Mouse (Mus musculus) heart, embryonic 10.5 days (tissue): ENCODE results near the gene Rnf169. TPM values are rescaled to one million over a fixed set of nuclear protein-coding genes. Genes with fewer than 3 reads are reported as not detected.
A peak's percentile ranks its signal among the peaks of the same experiment; 100 is the strongest.

Experiments
- DNase-seq: peaks from one replicate; pipeline ENCODE4 v3.0.0-alpha.2; 2017; ENCODE audit warnings: low spot score
- H3K27ac ChIP-seq: fragments of 300-500 bp; sonication (generic); 2 replicates; pipeline ENCODE4 v1.5.1; 2016; ENCODE audit warnings: mild to moderate bottlenecking
- H3K27me3 ChIP-seq: fragments of 300-500 bp; sonication (generic); 2 replicates; pipeline ENCODE4 v1.6.1; 2016; ENCODE audit warnings: mild to moderate bottlenecking; ENCODE audit not compliant: poor library complexity, insufficient read depth, severe bottlenecking
- H3K36me3 ChIP-seq: fragments of 300-500 bp; sonication (generic); 2 replicates; pipeline ENCODE4 v1.6.1; 2016; ENCODE audit warnings: mild to moderate bottlenecking, moderate library complexity
- H3K4me1 ChIP-seq: fragments of 300-500 bp; sonication (generic); 2 replicates; pipeline ENCODE4 v1.6.1; 2016; ENCODE audit warnings: mild to moderate bottlenecking
- H3K4me3 ChIP-seq: fragments of 300-500 bp; sonication (generic); 2 replicates; pipeline ENCODE4 v1.5.1; 2016; ENCODE audit warnings: mild to moderate bottlenecking, moderate library complexity
- H3K9me3 ChIP-seq: fragments of 300-500 bp; sonication (generic); 2 replicates; pipeline ENCODE4 v1.6.1; 2016; ENCODE audit warnings: mild to moderate bottlenecking, moderate library complexity
- WGBS: fragments of 180-500 bp; shearing (Covaris S2); methylation state at CpG from one replicate; pipeline ENCODE4 v1.1.7; 2016; 5-methylcytosine and 5-hydroxymethylcytosine counted together
- polyA plus RNA-seq: library from polyadenylated mRNA; unstranded; fragments of >200 nt; fragmentation: Nextera tagmentation; extraction: Ambion mirVana; gene quantifications from 2 replicates; pipeline ENCODE4 v1.2.1, GENCODE M21; 2016

The Rnf169 gene
- polyA plus RNA-seq, result 3.1 and 4.3 TPM in 2 replicates

DNA sequence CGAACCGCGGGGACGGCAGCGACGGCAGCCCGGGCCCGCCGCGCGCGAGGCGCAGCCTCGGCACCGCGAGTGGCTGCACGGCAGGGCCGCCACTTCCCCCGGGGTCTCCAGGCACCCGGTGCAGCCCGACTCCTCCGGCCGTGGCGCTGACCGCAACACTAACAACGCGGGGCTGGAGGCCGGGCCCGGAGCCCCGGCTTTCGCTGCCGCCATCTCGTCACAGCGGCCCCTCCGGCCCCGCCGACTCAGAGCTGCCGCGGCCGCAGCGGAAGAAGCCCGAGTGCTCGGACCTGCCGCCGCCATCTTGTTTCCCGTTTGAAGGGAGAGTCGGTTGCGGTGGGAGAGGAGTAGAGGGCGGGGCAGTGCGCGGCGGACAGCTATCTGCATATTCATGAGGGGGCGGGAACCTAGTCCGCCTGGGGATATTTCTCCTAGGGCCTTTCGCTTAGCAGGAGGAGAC, at the start of gene Rnf169:
TSS of gene Rnf169 (minus strand) at position 317 of the 460 bp plus-strand sequence.
- peak within 1 kb of the TSS; percentile 100 for H3K27ac ChIP-seq
- under 1% methylated on average over 55 of the region's 55 CpGs for WGBS
- H3K4me1 ChIP-seq, result peaks cover 21% of the 10 kb centered on the region
- H3K9me3 ChIP-seq, result no peaks in the 10 kb centered on the region
- no peaks in the 10 kb centered on the region for H3K36me3 ChIP-seq
- peak; percentile 98 for DNase-seq
- H3K4me3 ChIP-seq, result peak within 1 kb of the TSS; percentile 86
- H3K27me3 ChIP-seq, result peaks cover 6% of the 10 kb centered on the region; the same call in 1 of the 2 replicates

DNA sequence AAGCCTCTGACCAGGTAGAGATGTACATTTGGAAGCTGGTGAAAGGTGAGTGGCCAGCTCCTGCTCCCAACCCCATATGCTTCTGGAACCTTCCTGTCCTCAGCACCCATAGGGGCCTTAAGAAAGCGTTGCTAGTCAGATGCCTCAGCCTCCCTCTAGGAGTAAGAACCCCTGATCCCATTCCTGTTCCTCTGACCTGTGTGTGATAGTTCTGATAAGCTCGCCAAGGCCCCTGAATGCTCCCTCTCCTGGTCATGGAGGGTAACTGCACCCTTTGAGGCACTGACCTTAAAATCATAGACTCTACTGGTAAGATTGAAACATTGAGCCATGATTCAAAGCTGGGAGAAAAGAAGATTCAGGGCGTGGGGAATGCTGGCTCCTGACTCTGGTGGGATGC, 49.1 kb upstream of the Rnf169 start:
- H3K4me3 ChIP-seq, result no peak overlapping the region
- DNase-seq, result no peak
- H3K27me3 ChIP-seq, result peaks cover 29% of the 10 kb centered on the region; the same call in 1 of the 2 replicates
- H3K9me3 ChIP-seq, result no peaks in the 10 kb centered on the region
- WGBS, result 35% methylated on average over 3 of the region's 3 CpGs
- no peak overlapping the region for H3K27ac ChIP-seq
- H3K36me3 ChIP-seq, result no peaks in the 10 kb centered on the region
- H3K4me1 ChIP-seq, result peaks cover 10% of the 10 kb centered on the region; the same call in 1 of the 2 replicates

DNA sequence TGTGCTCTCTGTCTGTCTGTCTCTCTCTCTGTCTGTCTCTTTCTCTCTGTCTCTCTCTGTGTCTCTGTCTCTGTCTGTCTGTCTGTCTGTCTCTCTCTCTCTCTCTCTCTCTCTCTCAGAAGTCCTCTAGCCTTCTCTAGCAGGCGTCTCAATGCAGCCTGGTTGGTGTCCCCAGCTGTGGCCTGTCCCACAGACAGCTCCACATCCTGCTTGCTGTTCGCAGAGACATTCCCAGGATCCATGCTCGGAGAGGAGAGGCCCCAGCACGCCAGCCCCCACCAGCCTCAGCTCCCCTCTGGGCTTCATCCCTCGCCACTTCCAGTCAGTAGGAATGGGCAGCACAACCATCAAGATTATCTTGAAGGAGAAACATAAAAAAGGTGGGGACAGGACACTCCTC, 47.1 kb upstream of the Rnf169 start:
- Histone ChIP-seq H3K9me3 (no peaks in the 10 kb centered on the region), H3K36me3 (no peaks in the 10 kb centered on the region), H3K27ac (no peak overlapping the region), H3K27me3 (peaks cover 19% of the 10 kb centered on the region; the same call in 1 of the 2 replicates), H3K4me1 (peaks cover 10% of the 10 kb centered on the region; the same call in 1 of the 2 replicates), H3K4me3 (no peak overlapping the region)
- no peak for DNase-seq
- WGBS, result 43% methylated on average over 5 of the region's 5 CpGs

DNA sequence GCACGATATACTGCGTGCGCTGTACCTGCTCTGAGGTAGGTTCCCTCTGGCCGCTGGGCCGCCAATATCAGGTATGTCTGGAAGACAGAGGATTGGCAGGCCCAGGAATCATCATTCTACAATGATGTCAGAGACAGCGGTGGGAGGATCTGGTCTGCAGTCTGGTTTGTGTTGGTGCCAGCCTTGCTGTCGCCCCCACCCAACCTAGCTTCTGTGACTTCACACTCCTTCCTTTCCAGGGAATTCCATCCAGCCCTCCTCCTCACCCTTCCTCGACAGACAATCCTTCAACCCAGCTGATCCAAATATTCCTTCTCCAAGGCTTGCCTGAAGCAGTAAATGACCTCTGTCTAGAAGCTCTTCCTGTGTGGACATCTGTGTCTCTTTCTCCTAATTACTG, 36.8 kb upstream of the Rnf169 start:
- Histone ChIP-seq H3K9me3 (no peaks in the 10 kb centered on the region), H3K27ac (no peak overlapping the region), H3K4me3 (no peak overlapping the region), H3K4me1 (peaks cover 6% of the 10 kb centered on the region; the same call in 1 of the 2 replicates), H3K36me3 (no peaks in the 10 kb centered on the region), H3K27me3 (peaks cover 36% of the 10 kb centered on the region)
- 85% methylated on average over 8 of the region's 8 CpGs for WGBS
- no peak for DNase-seq

DNA sequence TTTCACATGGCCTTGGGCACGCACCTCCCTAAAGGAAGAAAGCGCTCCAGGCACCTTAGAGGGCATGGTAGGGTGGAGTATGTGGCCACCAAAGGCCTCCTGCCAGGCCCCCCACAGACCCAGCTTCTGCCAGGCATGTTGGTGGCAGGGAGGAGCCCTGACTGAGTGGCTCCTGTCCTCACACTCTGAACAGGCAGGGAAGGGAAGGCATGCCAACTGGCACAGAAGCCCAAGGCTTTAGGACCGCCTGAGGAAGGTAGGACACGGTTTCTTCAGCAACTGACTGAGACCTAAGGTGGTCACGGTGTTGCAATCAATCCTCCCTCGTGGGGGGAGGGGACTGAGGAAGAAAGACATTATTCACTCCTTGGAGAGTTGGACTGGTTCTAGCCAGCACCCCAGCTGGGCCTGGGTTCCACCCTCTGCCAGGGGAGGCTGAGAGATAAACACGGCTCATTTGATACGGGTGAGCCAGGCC, 33.9 kb upstream of the Rnf169 start:
- 58% methylated on average over 8 of the region's 8 CpGs for WGBS
- H3K27me3 ChIP-seq, result peaks cover 37% of the 10 kb centered on the region
- no peak overlapping the region for H3K4me3 ChIP-seq
- no peaks in the 10 kb centered on the region for H3K9me3 ChIP-seq
- DNase-seq, result no peak
- peaks cover 19% of the 10 kb centered on the region for H3K4me1 ChIP-seq
- H3K36me3 ChIP-seq, result no peaks in the 10 kb centered on the region
- H3K27ac ChIP-seq, result no peak overlapping the region

DNA sequence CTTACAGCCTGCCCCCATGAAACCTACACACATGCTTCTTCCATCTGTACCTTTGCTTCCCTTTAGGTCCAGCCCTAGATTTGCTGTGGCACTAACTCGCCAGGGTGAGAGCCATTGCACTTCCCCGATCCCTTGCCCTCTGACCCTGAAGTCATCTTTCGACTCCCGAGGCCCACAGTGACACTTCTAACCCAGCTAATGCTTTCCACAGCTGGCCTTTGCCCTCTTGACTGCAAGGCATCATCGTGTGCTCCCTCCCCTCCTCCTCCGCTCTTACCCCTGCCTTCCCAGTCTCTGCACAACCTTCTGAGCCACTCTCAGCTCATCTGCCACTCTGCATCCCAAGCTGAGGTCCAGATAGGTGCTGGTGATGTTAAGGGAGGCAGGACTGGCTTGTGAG, 32.3 kb upstream of the Rnf169 start:
- no peak overlapping the region for H3K27ac ChIP-seq
- no peaks in the 10 kb centered on the region for H3K36me3 ChIP-seq
- H3K4me3 ChIP-seq, result no peak overlapping the region
- peaks cover 19% of the 10 kb centered on the region for H3K4me1 ChIP-seq
- no peaks in the 10 kb centered on the region for H3K9me3 ChIP-seq
- 42% methylated on average over 6 of the region's 6 CpGs for WGBS
- H3K27me3 ChIP-seq, result peaks cover 54% of the 10 kb centered on the region
- no peak for DNase-seq

DNA sequence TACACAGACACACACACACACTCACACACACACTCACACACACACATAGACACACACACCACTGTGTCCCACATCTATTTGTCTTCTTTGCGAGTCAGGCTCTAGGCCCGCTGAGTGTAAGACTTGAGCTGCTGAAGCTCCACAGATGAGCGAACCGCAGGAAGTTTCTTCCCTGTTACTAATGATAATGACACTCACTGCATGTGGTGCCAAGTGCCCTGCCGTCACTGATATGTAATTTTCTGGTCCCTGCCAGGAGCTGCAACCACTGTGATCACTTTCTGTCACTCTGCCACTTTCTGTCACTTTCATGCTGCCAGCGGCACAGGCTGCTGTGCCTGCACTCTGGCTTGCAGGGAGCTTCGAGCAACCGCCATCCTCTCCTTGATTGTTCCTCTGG, 31.8 kb upstream of the Rnf169 start:
- WGBS, result 55% methylated on average over 8 of the region's 8 CpGs
- no peak overlapping the region for H3K27ac ChIP-seq

DNA sequence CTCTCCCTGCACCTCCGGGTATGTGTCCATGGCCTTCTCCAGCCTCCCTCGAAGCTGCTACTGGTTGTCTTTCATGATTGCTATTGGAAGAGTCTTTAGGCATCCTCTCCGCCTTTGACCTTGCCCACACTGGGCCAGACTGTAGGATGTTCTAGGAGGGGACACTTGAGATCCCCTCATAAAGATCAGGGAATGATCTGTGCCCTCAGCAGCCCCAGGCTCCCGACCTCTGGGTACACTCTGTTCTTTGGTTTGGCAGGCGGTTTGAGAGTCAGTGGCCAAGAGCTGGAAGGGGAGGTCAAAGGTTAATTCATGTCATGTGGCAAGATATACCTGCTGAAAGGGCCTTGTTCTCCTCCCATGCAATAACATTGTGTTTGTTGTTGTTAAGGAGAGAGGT, 30.5 kb upstream of the Rnf169 start:
- H3K36me3 ChIP-seq, result no peaks in the 10 kb centered on the region
- H3K27ac ChIP-seq, result no peak overlapping the region
- H3K4me3 ChIP-seq, result no peak overlapping the region
- no peak for DNase-seq
- H3K9me3 ChIP-seq, result no peaks in the 10 kb centered on the region
- H3K27me3 ChIP-seq, result peaks cover 72% of the 10 kb centered on the region
- 49% methylated on average over 5 of the region's 5 CpGs for WGBS
- peaks cover 29% of the 10 kb centered on the region for H3K4me1 ChIP-seq

More for the DNA sequence above, 31.8 kb upstream of the Rnf169 start:
- H3K36me3 ChIP-seq, result no peaks in the 10 kb centered on the region
- no peaks in the 10 kb centered on the region for H3K9me3 ChIP-seq
- peaks cover 19% of the 10 kb centered on the region for H3K4me1 ChIP-seq
- H3K4me3 ChIP-seq, result no peak overlapping the region
- H3K27me3 ChIP-seq, result peaks cover 58% of the 10 kb centered on the region
- DNase-seq, result no peak

DNA sequence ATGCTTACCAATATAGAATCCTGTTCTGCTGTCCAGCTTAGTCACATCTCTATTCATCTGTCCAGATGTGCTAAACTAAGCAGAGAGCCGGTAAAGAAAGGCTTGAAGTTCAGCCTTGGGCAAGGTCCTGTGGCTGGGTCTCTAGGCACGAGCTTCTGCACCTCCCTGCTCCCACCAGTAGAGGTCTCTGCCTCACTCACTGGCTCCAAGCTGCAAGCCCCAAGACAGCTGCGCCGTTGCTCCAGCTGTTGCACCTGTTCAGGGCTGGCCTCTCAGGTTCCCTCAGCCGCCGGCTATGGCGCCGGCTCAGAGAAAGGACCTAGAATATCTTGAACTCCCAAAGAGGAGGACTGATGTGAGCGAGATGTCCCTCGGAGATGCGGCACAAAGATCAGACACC, 29.4 kb upstream of the Rnf169 start:
- Histone ChIP-seq H3K4me3 (no peak overlapping the region), H3K4me1 (peaks cover 36% of the 10 kb centered on the region), H3K27ac (no peak overlapping the region), H3K36me3 (no peaks in the 10 kb centered on the region), H3K9me3 (no peaks in the 10 kb centered on the region), H3K27me3 (peaks cover 75% of the 10 kb centered on the region)
- DNase-seq, result no peak
- WGBS, result 16% methylated on average over 11 of the region's 11 CpGs

DNA sequence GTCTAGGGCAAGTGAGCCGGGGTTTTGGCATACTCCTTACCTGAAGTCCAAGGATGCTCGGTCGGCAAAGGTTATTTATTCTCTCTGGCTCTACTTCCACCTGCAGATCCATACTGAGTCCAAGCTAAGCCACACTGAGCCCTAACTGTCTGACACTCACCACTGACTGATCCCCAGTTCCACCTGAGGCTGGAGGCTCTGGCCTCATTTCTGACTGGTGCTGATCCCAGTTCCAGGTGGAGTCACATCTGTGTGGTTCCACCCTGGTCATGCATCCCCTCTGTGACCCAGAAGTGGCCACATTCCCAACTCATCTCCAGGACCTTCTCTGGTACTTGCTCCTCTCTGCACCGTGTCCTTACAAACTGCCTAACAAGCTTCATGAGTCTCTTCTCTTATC, 28.5 kb upstream of the Rnf169 start:
- peaks cover 76% of the 10 kb centered on the region for H3K27me3 ChIP-seq
- WGBS, result 80% methylated on average over 4 of the region's 4 CpGs
- peak; percentile 70 for DNase-seq

DNA sequence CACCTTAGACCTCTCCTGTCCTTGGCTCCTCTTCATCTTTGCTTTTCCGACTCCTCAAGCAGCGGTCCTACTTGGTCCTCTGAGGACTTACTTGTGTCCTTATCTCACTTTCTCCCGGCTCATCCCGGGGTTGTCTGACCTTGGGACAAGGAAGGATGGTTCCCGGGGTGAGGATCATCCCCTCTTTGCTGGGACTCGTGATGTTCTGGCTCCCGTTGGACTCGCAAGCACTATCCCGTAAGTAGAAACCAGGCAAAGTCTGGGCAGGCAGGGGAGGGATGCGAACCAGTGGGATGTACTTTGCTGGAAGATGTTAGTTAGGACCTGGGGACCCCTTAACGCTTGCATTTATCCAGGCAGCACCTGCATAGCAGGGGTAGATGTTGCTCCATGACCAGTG, 26.2 kb upstream of the Rnf169 start:
- H3K4me3 ChIP-seq, result peak overlapping the region; percentile 68
- H3K4me1 ChIP-seq, result peaks cover 30% of the 10 kb centered on the region
- no peaks in the 10 kb centered on the region for H3K36me3 ChIP-seq
- WGBS, result 8% methylated on average over 11 of the region's 11 CpGs
- peak; percentile 73 for DNase-seq
- H3K9me3 ChIP-seq, result no peaks in the 10 kb centered on the region
- no peak overlapping the region for H3K27ac ChIP-seq
- H3K27me3 ChIP-seq, result peaks cover 78% of the 10 kb centered on the region

More for the DNA sequence above, 28.5 kb upstream of the Rnf169 start:
- H3K9me3 ChIP-seq, result no peaks in the 10 kb centered on the region
- no peak overlapping the region for H3K4me3 ChIP-seq
- no peaks in the 10 kb centered on the region for H3K36me3 ChIP-seq
- H3K4me1 ChIP-seq, result peaks cover 36% of the 10 kb centered on the region
- H3K27ac ChIP-seq, result no peak overlapping the region

DNA sequence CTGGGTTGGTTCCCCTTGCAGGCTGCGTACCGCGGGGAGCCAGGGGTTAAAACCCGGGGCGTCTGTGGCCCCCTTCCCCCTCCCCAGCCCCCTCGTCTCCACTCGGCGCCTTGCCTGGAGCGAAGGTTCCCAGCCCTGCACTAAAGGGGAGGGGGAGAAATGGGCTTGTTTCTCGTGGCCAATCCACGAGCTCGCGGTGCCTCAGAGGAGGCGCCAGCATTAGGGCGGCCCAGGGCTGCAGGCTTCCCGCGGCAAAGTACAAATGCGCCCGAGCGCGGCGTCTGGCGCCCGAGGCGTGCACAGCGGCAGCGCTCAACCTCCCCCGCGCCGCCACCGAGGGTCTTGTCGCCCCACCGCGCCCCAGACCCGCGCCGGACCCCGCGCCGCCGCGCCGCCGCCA, 25.5 kb upstream of the Rnf169 start, which contains the start of gene Chrdl2:
TSS of gene Chrdl2 (plus strand) at position 383 of the 400 bp plus-strand sequence.
- peak; percentile 72 for DNase-seq
- peak within 1 kb of the TSS; percentile 47; the same call in 1 of the 2 replicates for H3K27ac ChIP-seq
- WGBS, result under 1% methylated on average over 44 of the region's 44 CpGs

DNA sequence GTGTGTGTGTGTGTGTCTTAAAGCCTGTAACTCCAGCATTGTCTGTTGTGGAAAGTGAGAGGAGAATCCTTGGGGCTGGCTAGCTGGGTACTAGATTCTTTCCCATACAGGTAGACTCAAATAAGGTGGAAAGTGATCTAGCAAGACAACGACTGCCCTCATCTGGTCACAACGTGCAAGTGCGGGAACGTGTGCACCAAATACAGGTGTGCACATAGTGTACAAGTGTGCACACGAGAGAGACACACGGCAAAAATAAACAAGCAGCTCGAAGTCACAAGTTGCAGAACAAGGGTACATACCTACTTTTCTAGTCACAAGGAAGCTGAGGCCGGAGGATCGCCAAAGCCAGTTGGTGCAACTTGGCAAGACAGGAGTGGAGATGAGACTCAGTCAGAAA, 23.5 kb upstream of the Rnf169 start:
- DNase-seq, result no peak

More for the DNA sequence above, 25.5 kb upstream of the Rnf169 start, which contains the start of gene Chrdl2:
- no peaks in the 10 kb centered on the region for H3K9me3 ChIP-seq
- peaks cover 29% of the 10 kb centered on the region for H3K4me1 ChIP-seq
- H3K27me3 ChIP-seq, result peaks cover 82% of the 10 kb centered on the region
- no peaks in the 10 kb centered on the region for H3K36me3 ChIP-seq
- peak within 1 kb of the TSS; percentile 68 for H3K4me3 ChIP-seq

DNA sequence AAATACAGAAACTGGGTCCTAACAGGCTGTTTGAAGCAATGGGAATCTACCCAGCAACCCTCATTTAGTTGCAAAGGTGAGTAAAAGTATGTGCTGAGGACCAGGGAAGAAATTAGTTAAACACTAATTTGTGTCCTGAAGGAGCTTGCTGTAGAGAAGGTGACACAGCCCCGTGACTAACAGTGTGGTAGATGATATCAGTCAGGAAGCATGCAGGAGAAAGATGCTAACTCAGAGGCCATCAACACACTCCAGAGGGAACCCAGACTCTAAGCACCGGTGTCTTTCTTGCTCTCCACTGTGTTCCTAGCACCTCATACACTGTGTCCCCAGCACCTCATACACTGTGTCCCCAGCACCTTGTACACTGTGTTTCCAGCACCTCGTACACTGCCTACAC, 18.4 kb upstream of the Rnf169 start:
- peaks cover 11% of the 10 kb centered on the region for H3K27me3 ChIP-seq
- no peak overlapping the region for H3K4me3 ChIP-seq
- no peaks in the 10 kb centered on the region for H3K36me3 ChIP-seq
- H3K9me3 ChIP-seq, result no peaks in the 10 kb centered on the region
- WGBS, result 75% methylated on average over 3 of the region's 3 CpGs
- H3K4me1 ChIP-seq, result no peaks in the 10 kb centered on the region
- no peak for DNase-seq
- H3K27ac ChIP-seq, result no peak overlapping the region

More for the DNA sequence above, 23.5 kb upstream of the Rnf169 start:
- peaks cover 17% of the 10 kb centered on the region for H3K4me1 ChIP-seq
- 42% methylated on average over 9 of the region's 9 CpGs for WGBS
- no peak overlapping the region for H3K4me3 ChIP-seq
- no peaks in the 10 kb centered on the region for H3K36me3 ChIP-seq
- H3K27me3 ChIP-seq, result peaks cover 62% of the 10 kb centered on the region
- no peak overlapping the region for H3K27ac ChIP-seq
- H3K9me3 ChIP-seq, result no peaks in the 10 kb centered on the region
